Mouse (Mus musculus): ENCODE measurements around the gene Shq1. TPM values are rescaled to one million over a fixed set of nuclear protein-coding genes. Genes with fewer than 3 reads are reported as not detected.

Shq1 gene
- polyA plus RNA-seq, 1 experiment, result 5.8 TPM

DNA sequence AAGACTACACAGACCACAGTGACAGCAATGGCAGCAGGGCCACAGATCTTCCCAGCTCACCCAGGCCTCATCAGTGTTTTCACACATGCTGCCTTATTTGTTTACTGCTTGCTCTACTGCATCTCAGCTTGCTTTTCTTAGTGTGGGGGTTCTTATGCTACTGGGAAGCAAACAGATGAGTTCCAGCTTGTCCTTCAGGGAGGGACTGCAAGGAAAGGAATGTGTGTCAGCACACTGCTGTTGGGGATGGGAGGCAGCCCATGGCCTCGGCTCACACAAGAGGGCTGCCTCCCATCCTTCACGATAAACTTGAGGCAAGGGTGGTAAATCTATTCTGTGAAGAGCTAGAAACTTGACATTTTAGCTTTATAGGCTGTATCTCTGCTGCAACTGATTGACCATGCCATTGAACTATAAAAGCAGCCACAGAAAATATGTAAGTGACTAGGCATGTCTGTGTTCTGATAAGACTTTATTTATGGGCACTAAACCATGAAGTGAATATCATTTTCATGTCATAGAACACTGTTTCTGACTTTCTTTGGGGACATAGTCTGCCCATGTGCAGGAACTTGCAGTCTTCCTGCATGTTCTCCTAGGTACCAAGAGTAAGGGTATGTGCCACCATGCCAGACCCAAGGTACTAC, 48.0 kb downstream of the Shq1 start:
- Histone ChIP-seq H3K4me3 (ENCODE audit: control insufficient read depth, low read depth, low read length) (no peak overlapping the region), H3K27ac (ENCODE audit: control insufficient read depth, insufficient read depth, low read depth, low read length) (no peak overlapping the region), H3K4me1 (ENCODE audit: control insufficient read depth, insufficient read depth, low read length) (no peaks in the 10 kb centered on the region), H3K36me3 (ENCODE audit: control insufficient read depth, insufficient read depth, low read length) (no peaks in the 10 kb centered on the region), H3K27me3 (ENCODE audit: control insufficient read depth, insufficient read depth, low read length) (no peaks in the 10 kb centered on the region)
- TF ChIP-seq CTCF (IDR thresholded peaks at IDR 0.05; ENCODE audit: control insufficient read depth, insufficient read depth, insufficient replicate concordance, low read depth, low read length), result no peak
- TF ChIP-seq POLR2A (IDR thresholded peaks at IDR 0.05; ENCODE audit: control insufficient read depth, low read depth, low read length), result no peak

DNA sequence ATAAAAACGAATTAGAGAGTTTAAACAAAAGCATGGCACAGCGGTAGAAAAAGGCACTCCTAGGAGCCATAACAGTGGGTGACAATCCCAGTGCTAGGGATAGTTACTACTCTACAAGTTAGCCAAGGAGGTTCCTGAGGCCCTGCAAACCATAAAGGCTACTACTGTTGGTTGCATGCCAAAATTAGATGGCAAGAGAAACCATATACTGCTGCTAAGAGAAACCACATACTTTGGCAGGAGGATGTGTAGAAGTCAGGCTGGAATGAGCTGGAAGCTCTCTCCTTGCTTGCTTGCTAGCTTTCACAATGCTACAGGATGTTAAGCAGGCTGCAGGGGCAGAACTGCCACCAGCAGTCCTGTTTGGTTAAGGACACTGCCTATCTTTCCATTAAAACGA, 50.5 kb downstream of the Shq1 start:
- H3K4me1 ChIP-seq (ENCODE audit: control insufficient read depth, insufficient read depth, low read length), result no peaks in the 10 kb centered on the region
- no peak for TF ChIP-seq POLR2A (IDR thresholded peaks at IDR 0.05; ENCODE audit: control insufficient read depth, low read depth, low read length)
- no peak for TF ChIP-seq CTCF (IDR thresholded peaks at IDR 0.05; ENCODE audit: control insufficient read depth, insufficient read depth, insufficient replicate concordance, low read depth, low read length)
- no peak overlapping the region for H3K27ac ChIP-seq (ENCODE audit: control insufficient read depth, insufficient read depth, low read depth, low read length)
- H3K36me3 ChIP-seq (ENCODE audit: control insufficient read depth, insufficient read depth, low read length), result no peaks in the 10 kb centered on the region
- no peak overlapping the region for H3K4me3 ChIP-seq (ENCODE audit: control insufficient read depth, low read depth, low read length)
- no peaks in the 10 kb centered on the region for H3K27me3 ChIP-seq (ENCODE audit: control insufficient read depth, insufficient read depth, low read length)

DNA sequence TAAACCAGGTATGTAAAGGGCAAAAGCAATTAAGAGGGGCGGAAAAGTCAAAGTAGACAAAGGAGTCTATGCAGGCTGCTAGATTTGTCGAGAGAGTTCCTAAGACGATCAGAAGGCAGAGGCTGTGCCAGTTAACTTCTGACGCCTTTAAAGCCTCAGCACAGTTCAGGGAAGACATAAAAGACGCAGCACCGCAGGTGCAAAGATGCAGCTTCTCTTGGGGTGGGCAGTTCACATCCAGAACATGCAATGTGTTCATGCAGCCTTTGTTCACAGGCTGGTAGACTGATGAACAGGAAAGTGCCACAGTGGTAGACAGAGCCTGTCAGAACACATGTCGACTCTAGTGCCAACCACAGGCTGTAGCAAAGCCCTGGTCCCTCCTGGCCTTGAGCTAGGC, 51.6 kb downstream of the Shq1 start:
- Histone ChIP-seq H3K4me3 (ENCODE audit: control insufficient read depth, low read depth, low read length) (no peak overlapping the region), H3K27ac (ENCODE audit: control insufficient read depth, insufficient read depth, low read depth, low read length) (no peak overlapping the region), H3K36me3 (ENCODE audit: control insufficient read depth, insufficient read depth, low read length) (no peaks in the 10 kb centered on the region), H3K27me3 (ENCODE audit: control insufficient read depth, insufficient read depth, low read length) (no peaks in the 10 kb centered on the region), H3K4me1 (ENCODE audit: control insufficient read depth, insufficient read depth, low read length) (no peaks in the 10 kb centered on the region)
- no peak for TF ChIP-seq POLR2A (IDR thresholded peaks at IDR 0.05; ENCODE audit: control insufficient read depth, low read depth, low read length)
- TF ChIP-seq CTCF (IDR thresholded peaks at IDR 0.05; ENCODE audit: control insufficient read depth, insufficient read depth, insufficient replicate concordance, low read depth, low read length), result no peak

DNA sequence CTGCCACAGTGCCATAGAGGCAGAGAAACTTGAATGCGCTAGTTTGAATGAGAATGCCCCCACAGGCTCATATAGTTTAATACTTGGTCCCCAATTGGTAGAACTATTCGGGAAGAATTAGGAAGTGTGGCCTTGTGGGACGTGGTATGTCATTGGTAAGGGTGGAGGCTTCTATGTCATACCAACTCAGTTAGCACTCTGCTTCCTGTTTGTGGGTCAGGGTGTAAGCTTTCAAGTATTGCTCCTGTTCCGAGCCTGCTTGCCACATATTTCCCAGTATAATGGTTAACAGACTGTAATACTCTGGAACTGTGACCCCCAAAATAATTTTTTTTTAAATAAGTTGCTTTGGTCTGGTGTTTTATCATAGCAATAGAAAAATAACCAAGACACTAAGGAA, 54.8 kb downstream of the Shq1 start:
- TF ChIP-seq CTCF (IDR thresholded peaks at IDR 0.05; ENCODE audit: control insufficient read depth, insufficient read depth, insufficient replicate concordance, low read depth, low read length) (no peak), POLR2A (IDR thresholded peaks at IDR 0.05; ENCODE audit: control insufficient read depth, low read depth, low read length) (no peak)
- Histone ChIP-seq H3K27ac (ENCODE audit: control insufficient read depth, insufficient read depth, low read depth, low read length) (no peak overlapping the region), H3K36me3 (ENCODE audit: control insufficient read depth, insufficient read depth, low read length) (no peaks in the 10 kb centered on the region), H3K4me3 (ENCODE audit: control insufficient read depth, low read depth, low read length) (no peak overlapping the region), H3K27me3 (ENCODE audit: control insufficient read depth, insufficient read depth, low read length) (no peaks in the 10 kb centered on the region), H3K4me1 (ENCODE audit: control insufficient read depth, insufficient read depth, low read length) (no peaks in the 10 kb centered on the region)

DNA sequence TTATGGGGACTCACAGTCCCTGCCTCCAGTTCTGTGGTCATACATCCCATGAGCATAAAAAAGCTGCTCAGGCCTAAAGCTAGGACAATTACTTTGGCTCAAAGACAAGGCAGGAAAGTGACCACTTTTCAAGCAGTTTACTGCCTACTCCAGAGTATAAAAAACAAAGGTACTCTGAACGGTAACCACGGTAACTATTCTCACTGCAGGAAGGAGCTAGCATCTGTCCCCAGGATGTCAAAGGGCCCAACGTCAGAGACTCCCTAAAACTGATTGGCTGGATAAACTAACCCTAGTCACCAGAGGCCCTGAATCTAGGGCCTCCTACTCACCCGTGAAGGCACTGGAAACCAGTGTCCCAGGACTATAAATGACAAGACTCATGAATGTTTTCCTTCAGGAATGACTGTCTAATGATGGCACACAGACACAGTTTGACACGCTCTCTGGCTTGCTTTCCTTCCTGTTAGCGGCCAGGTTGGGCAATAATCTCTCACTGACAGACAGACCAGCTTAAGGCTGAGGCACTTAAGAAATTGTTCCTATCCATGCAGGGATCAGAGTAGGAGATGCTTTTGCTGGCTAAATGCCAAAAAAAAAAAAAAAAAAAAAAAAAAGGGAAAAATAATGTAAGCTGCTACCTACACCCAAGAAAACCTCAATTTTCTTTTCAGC, 57.2 kb downstream of the Shq1 start:
- Histone ChIP-seq H3K36me3 (ENCODE audit: control insufficient read depth, insufficient read depth, low read length) (no peaks in the 10 kb centered on the region), H3K27ac (ENCODE audit: control insufficient read depth, insufficient read depth, low read depth, low read length) (no peak overlapping the region), H3K27me3 (ENCODE audit: control insufficient read depth, insufficient read depth, low read length) (no peaks in the 10 kb centered on the region), H3K4me3 (ENCODE audit: control insufficient read depth, low read depth, low read length) (no peak overlapping the region), H3K4me1 (ENCODE audit: control insufficient read depth, insufficient read depth, low read length) (no peaks in the 10 kb centered on the region)
- no peak for TF ChIP-seq CTCF (IDR thresholded peaks at IDR 0.05; ENCODE audit: control insufficient read depth, insufficient read depth, insufficient replicate concordance, low read depth, low read length)
- TF ChIP-seq POLR2A (IDR thresholded peaks at IDR 0.05; ENCODE audit: control insufficient read depth, low read depth, low read length), result no peak

DNA sequence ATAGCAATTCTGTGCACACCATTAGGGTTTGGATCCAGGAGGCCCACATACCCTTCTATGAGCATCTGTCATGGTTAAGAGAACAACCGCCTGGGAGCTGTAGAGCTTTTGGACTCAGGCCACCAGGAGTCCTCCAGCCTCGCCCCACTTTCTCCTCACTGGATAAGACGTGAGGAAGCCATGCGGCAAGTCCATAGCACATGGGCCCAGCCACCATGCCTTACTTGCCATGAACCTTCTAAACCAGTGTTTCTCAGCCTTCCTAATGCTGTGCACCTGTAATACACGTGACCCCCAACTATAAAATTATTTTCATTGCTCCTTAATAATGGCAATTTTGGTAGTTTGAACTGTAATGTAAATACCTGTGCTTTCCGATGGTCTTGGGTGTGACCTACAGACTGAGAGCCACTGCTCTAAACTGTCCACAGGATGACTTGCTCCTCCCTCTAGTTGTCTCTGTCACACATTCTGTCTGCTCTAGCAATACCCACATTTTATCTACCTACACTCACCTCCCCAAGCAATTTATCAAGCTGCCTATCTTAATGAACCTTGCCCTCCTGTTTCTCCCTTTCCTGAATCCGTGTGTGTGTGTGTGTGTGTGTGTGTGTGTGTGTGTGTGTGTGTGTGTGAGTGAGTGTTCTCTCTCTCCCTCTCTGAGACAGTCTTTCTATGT, 59.9 kb downstream of the Shq1 start:
- no peak for TF ChIP-seq CTCF (IDR thresholded peaks at IDR 0.05; ENCODE audit: control insufficient read depth, insufficient read depth, insufficient replicate concordance, low read depth, low read length)
- no peak for TF ChIP-seq POLR2A (IDR thresholded peaks at IDR 0.05; ENCODE audit: control insufficient read depth, low read depth, low read length)
- H3K36me3 ChIP-seq (ENCODE audit: control insufficient read depth, insufficient read depth, low read length), result no peaks in the 10 kb centered on the region
- H3K27ac ChIP-seq (ENCODE audit: control insufficient read depth, insufficient read depth, low read depth, low read length), result no peak overlapping the region
- H3K4me3 ChIP-seq (ENCODE audit: control insufficient read depth, low read depth, low read length), result no peak overlapping the region
- no peaks in the 10 kb centered on the region for H3K4me1 ChIP-seq (ENCODE audit: control insufficient read depth, insufficient read depth, low read length)
- no peaks in the 10 kb centered on the region for H3K27me3 ChIP-seq (ENCODE audit: control insufficient read depth, insufficient read depth, low read length)

DNA sequence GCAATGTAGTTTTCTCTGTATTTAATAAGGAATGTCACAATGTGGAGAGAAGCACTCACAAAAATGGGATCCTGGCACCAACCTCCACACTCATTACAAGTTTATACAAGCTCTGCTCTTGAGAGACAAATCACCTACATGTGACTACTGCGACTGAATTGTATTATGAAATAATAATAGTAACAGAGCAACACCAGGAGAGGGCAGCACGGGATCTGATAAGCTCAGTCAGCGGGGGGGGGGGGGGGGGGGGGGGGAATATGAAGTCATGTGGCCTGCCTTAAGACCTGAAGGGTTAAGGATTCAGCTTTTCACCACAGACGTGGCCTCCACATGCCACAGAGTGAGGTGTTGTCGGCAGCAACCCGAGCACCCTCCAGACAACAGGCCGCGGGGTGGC, 60.8 kb downstream of the Shq1 start:
- no peaks in the 10 kb centered on the region for H3K4me1 ChIP-seq (ENCODE audit: control insufficient read depth, insufficient read depth, low read length)
- no peak overlapping the region for H3K27ac ChIP-seq (ENCODE audit: control insufficient read depth, insufficient read depth, low read depth, low read length)
- TF ChIP-seq POLR2A (IDR thresholded peaks at IDR 0.05; ENCODE audit: control insufficient read depth, low read depth, low read length) (no peak), CTCF (IDR thresholded peaks at IDR 0.05; ENCODE audit: control insufficient read depth, insufficient read depth, insufficient replicate concordance, low read depth, low read length) (no peak)
- H3K36me3 ChIP-seq (ENCODE audit: control insufficient read depth, insufficient read depth, low read length), result no peaks in the 10 kb centered on the region
- H3K4me3 ChIP-seq (ENCODE audit: control insufficient read depth, low read depth, low read length), result no peak overlapping the region
- H3K27me3 ChIP-seq (ENCODE audit: control insufficient read depth, insufficient read depth, low read length), result no peaks in the 10 kb centered on the region

All from testis, adult 2 months (tissue).